Mouse (Mus musculus): Measurements from ENCODE around the gene Etfb. TPM values are rescaled to one million over a fixed set of nuclear protein-coding genes. Genes with fewer than 3 reads are reported as not detected.
"Not testable (repeated sequence)": the region's sequence is repeated elsewhere in the genome, so short reads cannot be mapped to it uniquely, and the experiment has no call there.

Etfb gene
- 8.9 and 11.8 TPM in 2 replicates for polyA plus RNA-seq (2012)

DNA sequence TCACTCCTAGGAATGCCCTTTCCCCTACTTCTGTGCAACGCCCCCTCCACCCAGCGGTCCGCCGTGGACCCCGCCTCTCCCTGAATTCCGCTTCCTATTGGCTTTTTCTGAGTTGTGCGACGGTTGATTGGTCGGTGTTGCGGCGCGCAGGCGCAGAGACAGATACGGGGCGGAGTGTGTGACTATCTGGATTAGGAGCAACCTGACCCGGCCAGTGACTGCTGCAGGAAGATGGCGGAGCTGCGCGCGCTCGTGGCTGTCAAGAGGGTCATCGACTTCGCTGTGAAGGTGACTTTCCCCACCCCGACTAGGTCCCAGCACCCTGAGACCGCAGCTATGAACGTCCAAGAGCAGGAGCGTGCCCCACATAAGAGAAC is at the start of gene Etfb, which contains the start of gene Gm45233:
Gene Etfb, plus strand, starts transcription at position 167 of the 377 bp plus-strand sequence.
Gene Gm45233, plus strand, starts transcription at position 212 of the 377 bp plus-strand sequence.
- H3K4me1 ChIP-seq (ENCODE audit: control insufficient read depth): peaks cover 43% of the 10 kb centered on the region
- TF ChIP-seq GATA1 (IDR thresholded peaks at IDR 0.05; ENCODE audit: low read length) (no peak; the same call in 1 of the 2 replicates), TAL1 (IDR thresholded peaks at IDR 0.05; ENCODE audit: low read length) (no peak)
- H3K36me3 ChIP-seq (ENCODE audit: control insufficient read depth): no peaks in the 10 kb centered on the region; the same call in 1 of the 2 replicates
- H3K4me3 ChIP-seq (replicated peaks): peak within 1 kb of the TSS; percentile 83
- H3K27me3 ChIP-seq (ENCODE audit: control insufficient read depth): no peaks in the 10 kb centered on the region
- H3K9me3 ChIP-seq (ENCODE audit: control insufficient read depth, low read length): no peaks in the 10 kb centered on the region

DNA sequence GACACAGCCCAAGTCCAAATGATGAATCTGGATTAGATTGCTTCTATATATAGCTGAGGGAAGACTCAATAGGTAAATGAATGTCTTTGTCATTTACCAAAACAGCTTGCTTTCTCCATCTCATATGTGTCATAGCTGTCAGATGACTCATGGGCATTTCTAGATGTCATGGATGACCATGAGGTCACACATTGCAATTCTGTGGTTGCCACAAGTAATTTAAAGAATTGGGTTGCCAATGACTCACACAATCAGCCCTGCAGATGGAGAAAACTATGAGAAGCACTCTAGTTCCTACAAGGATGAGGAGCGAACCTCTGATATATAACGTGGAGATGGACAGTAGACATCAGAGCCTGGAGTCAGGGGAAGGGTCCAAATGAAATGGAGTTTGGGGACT is 44.4 kb upstream of the Etfb start:
- TF ChIP-seq TAL1 (IDR thresholded peaks at IDR 0.05; ENCODE audit: low read length): no peak
- no peak for TF ChIP-seq GATA1 (IDR thresholded peaks at IDR 0.05; ENCODE audit: low read length)
- no peaks in the 10 kb centered on the region for H3K4me1 ChIP-seq (ENCODE audit: control insufficient read depth)
- no peaks in the 10 kb centered on the region for H3K9me3 ChIP-seq (ENCODE audit: control insufficient read depth, low read length)
- H3K27me3 ChIP-seq (ENCODE audit: control insufficient read depth): no peaks in the 10 kb centered on the region
- no peaks in the 10 kb centered on the region for H3K36me3 ChIP-seq (ENCODE audit: control insufficient read depth)
- H3K4me3 ChIP-seq (replicated peaks): no peak overlapping the region

DNA sequence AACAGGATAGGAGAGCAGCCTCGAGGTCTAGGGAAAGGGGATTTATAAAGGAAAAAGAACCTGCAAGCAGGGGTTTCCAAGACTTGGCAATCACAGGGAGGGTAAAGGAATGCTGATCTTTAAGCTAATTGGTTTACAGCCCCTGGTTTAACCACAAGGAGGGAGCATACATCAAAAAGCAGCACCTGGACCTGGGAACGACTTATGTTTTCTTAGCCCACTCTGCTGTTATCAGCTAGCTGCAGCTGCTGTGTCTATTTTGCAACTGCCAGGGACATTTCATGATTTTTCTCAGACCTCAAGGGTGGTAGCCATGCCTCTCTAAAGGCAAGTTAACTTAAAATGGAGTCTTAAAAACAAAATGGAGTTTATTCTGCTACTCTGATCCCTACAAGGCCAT is 41.2 kb upstream of the Etfb start:
- H3K36me3 ChIP-seq (ENCODE audit: control insufficient read depth): no peaks in the 10 kb centered on the region
- H3K4me1 ChIP-seq (ENCODE audit: control insufficient read depth): no peaks in the 10 kb centered on the region
- TF ChIP-seq GATA1 (IDR thresholded peaks at IDR 0.05; ENCODE audit: low read length) (no peak), TAL1 (IDR thresholded peaks at IDR 0.05; ENCODE audit: low read length) (no peak)
- H3K9me3 ChIP-seq (ENCODE audit: control insufficient read depth, low read length): no peaks in the 10 kb centered on the region
- H3K4me3 ChIP-seq (replicated peaks): no peak overlapping the region
- H3K27me3 ChIP-seq (ENCODE audit: control insufficient read depth): no peaks in the 10 kb centered on the region

DNA sequence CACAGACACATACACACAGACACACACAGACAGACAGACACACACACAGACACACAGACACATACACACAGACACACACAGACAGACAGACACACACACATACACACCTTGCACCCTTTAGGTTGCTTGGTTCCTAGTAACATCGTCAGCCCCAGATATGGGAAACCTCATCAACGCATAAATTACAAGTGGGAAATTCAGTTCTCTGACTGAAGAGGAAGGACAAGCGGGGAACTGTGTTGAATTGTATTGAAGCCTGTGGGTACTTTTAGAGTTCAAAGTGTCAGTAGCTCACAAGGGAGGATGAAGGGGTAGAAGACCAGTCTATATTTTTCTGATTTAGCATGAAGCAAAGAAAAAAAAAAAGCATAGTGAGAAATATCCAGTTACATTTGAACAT is 36.3 kb upstream of the Etfb start:
- TF ChIP-seq TAL1 (IDR thresholded peaks at IDR 0.05; ENCODE audit: low read length): no peak
- no peak for TF ChIP-seq GATA1 (IDR thresholded peaks at IDR 0.05; ENCODE audit: low read length)
- H3K4me1 ChIP-seq (ENCODE audit: control insufficient read depth): no peaks in the 10 kb centered on the region
- H3K9me3 ChIP-seq (ENCODE audit: control insufficient read depth, low read length): no peaks in the 10 kb centered on the region
- no peaks in the 10 kb centered on the region for H3K27me3 ChIP-seq (ENCODE audit: control insufficient read depth)
- H3K4me3 ChIP-seq (replicated peaks): no peak overlapping the region
- no peaks in the 10 kb centered on the region for H3K36me3 ChIP-seq (ENCODE audit: control insufficient read depth)

DNA sequence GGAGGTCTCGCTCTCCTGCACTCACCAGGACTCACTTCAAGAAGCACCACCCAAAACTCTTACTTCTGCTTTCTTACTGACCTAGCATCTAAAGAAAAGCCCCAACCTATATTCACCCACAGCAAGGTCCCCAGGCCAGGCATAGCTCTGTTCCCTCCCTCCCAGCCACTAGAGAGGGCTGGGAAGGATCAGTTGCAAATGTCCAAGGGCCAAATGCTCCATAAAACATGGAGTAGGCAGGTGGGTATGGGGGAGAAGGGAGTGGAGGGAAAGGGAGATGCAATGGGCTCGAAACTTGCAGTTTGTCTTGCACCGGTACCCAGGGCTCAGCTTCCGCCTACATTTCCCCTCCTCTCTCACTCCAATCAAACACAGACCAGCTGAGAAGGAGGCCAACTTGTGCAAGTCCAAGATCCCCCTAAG is 35.7 kb upstream of the Etfb start, which contains the start of gene Siglecg:
Gene Siglecg, plus strand, starts transcription at position 74 of the 423 bp plus-strand sequence.
- H3K4me1 ChIP-seq (ENCODE audit: control insufficient read depth): no peaks in the 10 kb centered on the region
- TF ChIP-seq TAL1 (IDR thresholded peaks at IDR 0.05; ENCODE audit: low read length) (no peak), GATA1 (IDR thresholded peaks at IDR 0.05; ENCODE audit: low read length) (no peak)
- H3K27me3 ChIP-seq (ENCODE audit: control insufficient read depth): no peaks in the 10 kb centered on the region
- no peaks in the 10 kb centered on the region for H3K9me3 ChIP-seq (ENCODE audit: control insufficient read depth, low read length)
- H3K4me3 ChIP-seq (replicated peaks): no peak within 1 kb of the TSS
- H3K36me3 ChIP-seq (ENCODE audit: control insufficient read depth): no peaks in the 10 kb centered on the region

DNA sequence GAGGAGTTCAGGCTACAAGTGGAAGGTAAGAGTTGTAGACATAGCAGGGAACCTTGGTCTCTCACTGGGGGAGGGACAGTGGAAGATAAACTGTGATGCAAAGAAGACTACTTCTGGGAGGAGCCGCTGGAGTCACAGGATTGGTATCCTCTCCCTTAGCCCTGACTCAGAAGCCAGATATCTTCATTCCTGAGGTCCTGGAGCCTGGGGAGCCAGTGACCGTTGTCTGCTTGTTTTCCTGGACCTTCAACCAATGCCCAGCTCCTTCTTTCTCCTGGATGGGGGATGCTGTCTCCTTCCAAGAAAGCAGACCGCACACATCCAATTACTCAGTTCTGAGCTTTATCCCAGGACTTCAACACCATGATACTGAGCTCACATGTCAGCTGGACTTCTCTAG is 34.8 kb upstream of the Etfb start:
- no peaks in the 10 kb centered on the region for H3K27me3 ChIP-seq (ENCODE audit: control insufficient read depth)
- TF ChIP-seq GATA1 (IDR thresholded peaks at IDR 0.05; ENCODE audit: low read length) (no peak), TAL1 (IDR thresholded peaks at IDR 0.05; ENCODE audit: low read length) (no peak)
- H3K4me3 ChIP-seq (replicated peaks): no peak overlapping the region
- no peaks in the 10 kb centered on the region for H3K9me3 ChIP-seq (ENCODE audit: control insufficient read depth, low read length)
- no peaks in the 10 kb centered on the region for H3K36me3 ChIP-seq (ENCODE audit: control insufficient read depth)
- no peaks in the 10 kb centered on the region for H3K4me1 ChIP-seq (ENCODE audit: control insufficient read depth)

DNA sequence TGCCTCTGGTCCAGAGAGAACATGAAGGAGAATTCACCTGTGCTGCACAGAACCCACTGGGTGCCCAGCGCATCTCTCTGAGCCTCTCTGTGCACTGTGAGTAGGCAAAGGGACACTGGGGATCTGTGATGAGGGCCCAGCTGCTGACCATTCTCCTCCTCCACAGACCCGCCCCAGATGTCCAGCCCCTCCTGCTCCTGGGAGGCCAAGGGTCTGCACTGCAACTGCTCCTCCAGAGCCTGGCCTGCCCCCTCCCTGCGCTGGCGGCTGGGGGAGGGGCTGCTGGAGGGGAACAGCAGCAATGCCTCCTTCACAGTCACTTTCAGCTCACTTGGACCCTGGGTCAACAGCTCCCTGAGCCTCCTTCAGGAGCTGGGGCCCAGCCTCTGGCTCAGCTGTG is 32.2 kb upstream of the Etfb start:
- not testable (repeated sequence) for H3K36me3 ChIP-seq (ENCODE audit: control insufficient read depth); H3K9me3 ChIP-seq (ENCODE audit: control insufficient read depth, low read length); H3K4me1 ChIP-seq (ENCODE audit: control insufficient read depth); H3K4me3 ChIP-seq (replicated peaks); H3K27me3 ChIP-seq (ENCODE audit: control insufficient read depth)

DNA sequence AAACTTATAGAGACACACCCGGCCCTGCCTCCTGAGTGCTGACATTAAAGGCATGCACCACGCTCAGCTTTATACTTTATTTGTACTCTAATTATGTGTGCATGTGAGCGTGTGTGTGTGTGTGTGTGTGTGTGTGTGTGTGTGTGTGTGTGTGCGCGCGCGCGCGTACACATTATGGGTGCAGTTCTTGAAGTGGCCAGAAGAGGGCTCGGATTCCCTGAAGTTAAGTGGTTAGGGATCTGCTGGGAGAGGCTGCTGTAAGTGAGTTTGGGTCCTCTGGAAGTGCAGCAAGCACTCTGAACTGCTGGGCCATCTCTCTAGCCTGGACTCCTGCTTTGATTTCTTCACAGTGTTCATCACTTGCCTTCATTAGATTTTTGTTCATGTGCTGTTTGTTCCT is 26.6 kb upstream of the Etfb start:
- TF ChIP-seq GATA1 (IDR thresholded peaks at IDR 0.05; ENCODE audit: low read length) (no peak), TAL1 (IDR thresholded peaks at IDR 0.05; ENCODE audit: low read length) (no peak)
- no peaks in the 10 kb centered on the region for H3K4me1 ChIP-seq (ENCODE audit: control insufficient read depth)
- no peaks in the 10 kb centered on the region for H3K27me3 ChIP-seq (ENCODE audit: control insufficient read depth)

DNA sequence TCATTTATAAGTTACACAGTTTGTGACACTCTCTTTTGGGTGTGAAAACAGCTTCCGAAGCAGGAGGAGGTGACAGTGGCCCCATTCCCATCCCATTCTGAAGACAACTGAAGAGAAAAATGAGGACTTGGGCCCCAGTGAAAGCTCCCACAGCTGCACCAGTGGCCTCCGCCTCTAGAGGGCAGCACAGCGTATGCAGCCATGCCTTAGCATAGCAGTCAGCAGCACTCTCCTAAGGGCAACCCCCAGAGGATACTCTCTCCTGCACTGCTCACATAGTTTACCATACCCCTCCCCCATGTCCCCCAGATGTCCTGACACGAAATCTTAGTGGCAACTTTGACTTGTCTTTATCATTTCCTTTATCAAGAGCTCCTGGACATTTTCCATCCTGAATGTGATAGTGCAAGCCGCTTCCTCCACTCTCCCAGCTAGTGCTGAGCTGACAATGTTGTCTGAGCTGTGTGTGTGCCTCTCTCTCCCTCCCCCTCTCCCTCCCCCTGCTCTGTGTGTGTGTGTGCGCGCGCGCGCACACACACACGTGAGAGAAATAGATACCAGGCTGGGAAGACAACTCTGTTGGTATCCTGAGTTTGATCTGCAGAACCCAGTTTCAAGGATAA is 20.8 kb upstream of the Etfb start:
- Histone ChIP-seq H3K9me3 (ENCODE audit: control insufficient read depth, low read length) (no peaks in the 10 kb centered on the region), H3K4me1 (ENCODE audit: control insufficient read depth) (no peaks in the 10 kb centered on the region), H3K27me3 (ENCODE audit: control insufficient read depth) (no peaks in the 10 kb centered on the region), H3K4me3 (replicated peaks) (no peak overlapping the region), H3K36me3 (ENCODE audit: control insufficient read depth) (no peaks in the 10 kb centered on the region)
- TF ChIP-seq GATA1 (IDR thresholded peaks at IDR 0.05; ENCODE audit: low read length): no peak
- TF ChIP-seq TAL1 (IDR thresholded peaks at IDR 0.05; ENCODE audit: low read length): no peak

More for the DNA sequence above, 26.6 kb upstream of the Etfb start:
- Histone ChIP-seq H3K36me3 (ENCODE audit: control insufficient read depth) (no peaks in the 10 kb centered on the region), H3K9me3 (ENCODE audit: control insufficient read depth, low read length) (peaks cover 4% of the 10 kb centered on the region), H3K4me3 (replicated peaks) (no peak overlapping the region)

Data from erythroblast, embryonic 14.5 days (primary cell).